Mouse (Mus musculus): ENCODE data around the gene Pax7. TPM values are rescaled to one million over a fixed set of nuclear protein-coding genes. Genes with fewer than 3 reads are reported as not detected.

Gene Pax7
- polyA plus RNA-seq, 1 experiment from 2014 or later = not detected

- ATAC-seq (ENCODE audit: low FRiP score, low TSS enrichment) = no peak
- H3K9ac ChIP-seq (ENCODE audit: low read depth, low read length) = no peak overlapping the region
- no peaks in the 10 kb centered on the region for H3K4me1 ChIP-seq (ENCODE audit: control insufficient read depth, insufficient read depth, low read length)
- H3K4me2 ChIP-seq (replicated peaks; ENCODE audit: low read depth, low read length) = no peak overlapping the region
- H3K4me3 ChIP-seq (ENCODE audit: low read length) = no peak overlapping the region
- H3K27ac ChIP-seq (ENCODE audit: low read depth, low read length) = no peak overlapping the region
- H3K36me3 ChIP-seq (ENCODE audit: control insufficient read depth, insufficient read depth, low read length) = no peaks in the 10 kb centered on the region
- no peaks in the 10 kb centered on the region for H3K9me3 ChIP-seq (ENCODE audit: control insufficient read depth, low read length)
- no peaks in the 10 kb centered on the region for H3K27me3 ChIP-seq (ENCODE audit: control insufficient read depth, insufficient read depth, low read length)
- 84% methylated on average over 10 of the region's 10 CpGs for WGBS
Observed at GRCm38 (mm10) chr4:139716477-139717169, 116.7 kb downstream of the Pax7 start.

DNA sequence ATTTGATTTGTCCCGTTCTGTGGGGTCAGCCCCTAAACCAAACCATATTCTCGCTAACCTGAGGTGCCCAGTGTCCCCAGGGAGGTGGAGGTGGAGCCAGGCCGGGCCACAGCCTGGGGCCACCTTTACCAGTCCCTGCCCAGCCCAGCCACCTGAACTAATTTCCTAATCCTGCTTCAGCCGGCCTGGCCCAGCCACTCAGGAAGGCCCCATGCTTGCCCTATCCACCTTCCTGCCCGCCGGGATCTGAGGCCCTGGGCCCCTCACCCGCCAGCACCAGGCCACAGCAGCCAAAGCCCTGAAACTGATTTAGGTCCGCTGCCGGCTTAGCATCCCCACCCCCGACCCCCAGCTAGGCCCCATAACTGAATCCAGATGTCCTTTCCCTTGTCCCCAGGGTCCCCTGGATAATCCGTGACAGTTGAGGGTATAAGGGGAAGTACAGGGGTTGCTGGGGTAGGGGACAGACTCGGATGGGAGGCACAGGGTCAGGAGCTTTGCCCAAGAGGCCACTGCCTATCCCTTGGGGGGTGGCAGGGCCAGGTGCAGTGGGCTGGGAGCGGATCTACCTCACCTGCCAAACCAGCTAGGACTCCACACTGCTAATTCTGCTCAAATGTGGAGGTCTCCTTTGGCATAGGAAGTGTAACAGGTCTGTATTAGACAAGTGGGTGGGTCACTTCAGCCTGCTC lies 117.9 kb downstream of the Pax7 start:
- Histone ChIP-seq H3K27ac (ENCODE audit: low read depth, low read length) (no peak overlapping the region), H3K4me1 (ENCODE audit: control insufficient read depth, insufficient read depth, low read length) (no peaks in the 10 kb centered on the region), H3K4me2 (replicated peaks; ENCODE audit: low read depth, low read length) (no peak overlapping the region), H3K9ac (ENCODE audit: low read depth, low read length) (no peak overlapping the region), H3K36me3 (ENCODE audit: control insufficient read depth, insufficient read depth, low read length) (no peaks in the 10 kb centered on the region), H3K4me3 (ENCODE audit: low read length) (no peak overlapping the region), H3K9me3 (ENCODE audit: control insufficient read depth, low read length) (no peaks in the 10 kb centered on the region), H3K27me3 (ENCODE audit: control insufficient read depth, insufficient read depth, low read length) (0 out of 2 replicates have a peak, but pooled peaks cover 2% of the 10 kb centered on the region)
- WGBS = 29% methylated on average over 13 of the region's 13 CpGs
- no peak for ATAC-seq (ENCODE audit: low FRiP score, low TSS enrichment)

DNA sequence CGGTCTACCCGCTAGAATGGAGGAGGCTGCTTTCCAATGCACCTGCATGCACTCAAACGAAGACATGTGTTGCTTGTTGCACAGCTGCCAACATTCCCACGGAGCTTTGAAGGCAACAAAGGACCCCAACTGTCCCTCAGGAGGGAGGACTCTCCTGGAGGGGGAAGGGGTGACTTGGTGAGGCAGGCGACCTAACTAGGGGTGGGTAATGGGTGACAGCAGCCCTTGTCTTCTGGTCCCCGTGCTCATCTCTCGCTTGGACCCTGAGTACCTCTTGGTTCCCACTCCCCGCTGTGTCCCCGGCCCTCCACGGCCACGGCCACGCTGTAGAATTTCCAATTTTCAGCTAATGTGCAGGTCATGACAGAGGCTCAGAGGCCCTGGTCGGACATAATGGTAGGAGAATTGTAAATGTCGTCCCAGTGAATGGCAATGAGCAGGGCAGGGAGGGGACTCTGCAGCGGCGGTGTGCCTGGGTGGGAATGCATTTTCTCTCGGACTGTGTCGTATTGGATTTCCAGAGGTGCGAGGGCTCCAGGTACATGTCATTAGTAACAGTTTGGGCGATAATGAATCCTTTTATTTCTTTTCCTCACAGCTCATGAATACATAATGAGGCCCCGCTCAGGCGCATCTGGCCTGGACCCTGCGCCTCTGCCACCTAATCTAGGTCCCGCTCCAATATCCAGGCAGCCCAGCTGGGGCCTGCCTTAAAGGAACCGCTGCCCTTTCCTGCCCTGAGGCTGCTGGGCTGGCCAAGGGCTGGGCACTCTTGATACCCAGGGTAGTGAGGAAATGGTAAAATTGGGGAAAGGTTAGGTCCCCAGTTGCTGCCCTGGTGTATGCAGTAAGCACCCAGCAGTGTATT lies 122.6 kb downstream of the Pax7 start:
- no peak overlapping the region for H3K4me3 ChIP-seq (ENCODE audit: low read length)
- 0 out of 2 replicates have a peak, but pooled peaks cover 2% of the 10 kb centered on the region for H3K27me3 ChIP-seq (ENCODE audit: control insufficient read depth, insufficient read depth, low read length)
- H3K4me1 ChIP-seq (ENCODE audit: control insufficient read depth, insufficient read depth, low read length) = no peaks in the 10 kb centered on the region
- H3K36me3 ChIP-seq (ENCODE audit: control insufficient read depth, insufficient read depth, low read length) = no peaks in the 10 kb centered on the region
- no peak overlapping the region for H3K9ac ChIP-seq (ENCODE audit: low read depth, low read length)
- ATAC-seq (ENCODE audit: low FRiP score, low TSS enrichment) = no peak
- H3K9me3 ChIP-seq (ENCODE audit: control insufficient read depth, low read length) = no peaks in the 10 kb centered on the region
- H3K4me2 ChIP-seq (replicated peaks; ENCODE audit: low read depth, low read length) = no peak overlapping the region
- 45% methylated on average over 25 of the region's 25 CpGs for WGBS
- H3K27ac ChIP-seq (ENCODE audit: low read depth, low read length) = no peak overlapping the region

DNA sequence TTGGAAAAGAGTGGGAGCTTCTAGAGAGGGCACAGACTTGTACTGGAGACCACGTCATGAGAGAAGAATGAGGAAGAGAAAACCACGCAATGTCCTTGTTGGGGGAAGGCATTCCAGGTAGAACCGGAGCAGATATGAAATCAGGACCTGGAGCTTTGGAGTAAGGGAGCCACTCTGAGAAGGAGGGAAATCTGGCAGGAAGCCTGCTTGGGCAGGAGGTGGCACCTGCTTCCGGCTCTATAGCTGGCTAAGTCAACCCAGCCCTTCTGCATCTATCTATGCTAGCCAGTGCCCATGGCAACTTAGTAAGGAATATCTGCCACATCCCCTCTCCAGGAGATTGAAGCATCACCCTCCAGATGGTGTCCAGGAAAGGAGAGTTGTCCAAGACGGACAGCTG lies 127.3 kb downstream of the Pax7 start:
- Histone ChIP-seq H3K27me3 (ENCODE audit: control insufficient read depth, insufficient read depth, low read length) (0 out of 2 replicates have a peak, but pooled peaks cover 1% of the 10 kb centered on the region), H3K4me3 (ENCODE audit: low read length) (no peak overlapping the region), H3K36me3 (ENCODE audit: control insufficient read depth, insufficient read depth, low read length) (no peaks in the 10 kb centered on the region), H3K9me3 (ENCODE audit: control insufficient read depth, low read length) (no peaks in the 10 kb centered on the region), H3K9ac (ENCODE audit: low read depth, low read length) (no peak overlapping the region), H3K27ac (ENCODE audit: low read depth, low read length) (no peak overlapping the region), H3K4me1 (ENCODE audit: control insufficient read depth, insufficient read depth, low read length) (no peaks in the 10 kb centered on the region), H3K4me2 (replicated peaks; ENCODE audit: low read depth, low read length) (no peak overlapping the region)
- WGBS = 81% methylated on average over 5 of the region's 5 CpGs
- ATAC-seq (ENCODE audit: low FRiP score, low TSS enrichment) = no peak

DNA sequence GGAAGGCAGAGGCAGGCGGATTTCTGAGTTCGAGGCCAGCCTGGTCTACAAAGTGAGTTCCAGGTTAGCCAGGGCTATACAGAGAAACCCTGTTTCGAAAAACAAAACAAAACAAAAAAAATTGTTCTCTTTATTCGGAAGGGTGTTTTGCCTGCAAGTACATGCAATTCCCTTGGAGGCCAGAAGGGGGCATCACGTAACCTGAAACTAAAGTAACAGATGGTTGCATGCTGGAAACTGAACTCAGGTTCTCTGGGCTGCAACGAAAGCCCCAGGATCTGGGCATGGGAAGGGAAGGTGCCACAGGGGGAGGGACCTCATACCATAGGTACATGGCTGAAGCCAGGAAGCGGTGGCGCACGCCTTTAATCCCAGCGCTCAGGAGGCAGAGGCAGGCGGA lies 129.9 kb downstream of the Pax7 start:
- H3K27ac ChIP-seq (ENCODE audit: low read depth, low read length) = no peak overlapping the region
- no peak for ATAC-seq (ENCODE audit: low FRiP score, low TSS enrichment)
- no peak overlapping the region for H3K9ac ChIP-seq (ENCODE audit: low read depth, low read length)
- H3K4me2 ChIP-seq (replicated peaks; ENCODE audit: low read depth, low read length) = no peak overlapping the region
- H3K4me1 ChIP-seq (ENCODE audit: control insufficient read depth, insufficient read depth, low read length) = no peaks in the 10 kb centered on the region
- WGBS = 83% methylated on average over 11 of the region's 11 CpGs
- no peaks in the 10 kb centered on the region for H3K9me3 ChIP-seq (ENCODE audit: control insufficient read depth, low read length)
- H3K27me3 ChIP-seq (ENCODE audit: control insufficient read depth, insufficient read depth, low read length) = no peaks in the 10 kb centered on the region
- H3K4me3 ChIP-seq (ENCODE audit: low read length) = no peak overlapping the region
- no peaks in the 10 kb centered on the region for H3K36me3 ChIP-seq (ENCODE audit: control insufficient read depth, insufficient read depth, low read length)

DNA sequence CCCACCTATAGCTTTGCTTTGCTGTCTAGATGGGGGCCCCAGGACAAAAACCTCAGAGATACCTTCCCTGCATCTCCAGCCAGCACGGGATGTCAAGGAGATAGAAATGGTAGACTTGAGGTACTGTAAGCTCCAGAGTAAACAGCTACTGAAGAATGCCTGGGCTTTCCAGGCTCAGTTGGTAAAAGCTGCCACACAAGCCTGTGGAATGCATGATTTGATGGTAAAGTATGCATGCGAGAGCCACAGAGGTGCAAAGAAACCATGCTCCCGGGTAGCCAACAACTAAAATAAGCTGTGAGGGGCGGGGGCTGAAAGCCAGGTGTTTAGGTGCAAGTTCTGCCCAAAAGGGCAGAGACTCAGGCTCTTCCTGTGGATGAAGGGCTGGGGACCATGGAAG lies 130.4 kb downstream of the Pax7 start:
- H3K27ac ChIP-seq (ENCODE audit: low read depth, low read length) = no peak overlapping the region
- no peak overlapping the region for H3K9ac ChIP-seq (ENCODE audit: low read depth, low read length)
- H3K9me3 ChIP-seq (ENCODE audit: control insufficient read depth, low read length) = no peaks in the 10 kb centered on the region
- H3K27me3 ChIP-seq (ENCODE audit: control insufficient read depth, insufficient read depth, low read length) = no peaks in the 10 kb centered on the region
- 66% methylated on average over 4 of the region's 4 CpGs for WGBS
- ATAC-seq (ENCODE audit: low FRiP score, low TSS enrichment) = no peak
- no peak overlapping the region for H3K4me2 ChIP-seq (replicated peaks; ENCODE audit: low read depth, low read length)
- no peaks in the 10 kb centered on the region for H3K36me3 ChIP-seq (ENCODE audit: control insufficient read depth, insufficient read depth, low read length)
- no peaks in the 10 kb centered on the region for H3K4me1 ChIP-seq (ENCODE audit: control insufficient read depth, insufficient read depth, low read length)
- no peak overlapping the region for H3K4me3 ChIP-seq (ENCODE audit: low read length)

- H3K4me1 ChIP-seq (ENCODE audit: control insufficient read depth, insufficient read depth, low read length) = peaks cover 6% of the 10 kb centered on the region; the same call in 1 of the 2 replicates
- WGBS = 31% methylated on average over 8 of the region's 8 CpGs
- H3K9me3 ChIP-seq (ENCODE audit: control insufficient read depth, low read length) = no peaks in the 10 kb centered on the region
- H3K36me3 ChIP-seq (ENCODE audit: control insufficient read depth, insufficient read depth, low read length) = no peaks in the 10 kb centered on the region
- H3K9ac ChIP-seq (ENCODE audit: low read depth, low read length) = no peak overlapping the region
- H3K4me2 ChIP-seq (replicated peaks; ENCODE audit: low read depth, low read length) = no peak overlapping the region
- no peak overlapping the region for H3K27ac ChIP-seq (ENCODE audit: low read depth, low read length)
- no peak for ATAC-seq (ENCODE audit: low FRiP score, low TSS enrichment)
- H3K27me3 ChIP-seq (ENCODE audit: control insufficient read depth, insufficient read depth, low read length) = no peaks in the 10 kb centered on the region
- no peak overlapping the region for H3K4me3 ChIP-seq (ENCODE audit: low read length)
Observed at GRCm38 (mm10) chr4:139698602-139699001, 134.7 kb downstream of the Pax7 start.

GRCm38 (mm10) chr4:139697755-139698154 lies 135.6 kb downstream of the Pax7 start:
- no peak overlapping the region for H3K9ac ChIP-seq (ENCODE audit: low read depth, low read length)
- peaks cover 6% of the 10 kb centered on the region; the same call in 1 of the 2 replicates for H3K4me1 ChIP-seq (ENCODE audit: control insufficient read depth, insufficient read depth, low read length)
- H3K4me3 ChIP-seq (ENCODE audit: low read length) = no peak overlapping the region
- WGBS = 6% methylated on average over 9 of the region's 9 CpGs
- H3K36me3 ChIP-seq (ENCODE audit: control insufficient read depth, insufficient read depth, low read length) = no peaks in the 10 kb centered on the region
- H3K4me2 ChIP-seq (replicated peaks; ENCODE audit: low read depth, low read length) = no peak overlapping the region
- H3K27ac ChIP-seq (ENCODE audit: low read depth, low read length) = no peak overlapping the region
- no peaks in the 10 kb centered on the region for H3K27me3 ChIP-seq (ENCODE audit: control insufficient read depth, insufficient read depth, low read length)
- no peaks in the 10 kb centered on the region for H3K9me3 ChIP-seq (ENCODE audit: control insufficient read depth, low read length)
- peak; percentile 66 for ATAC-seq (ENCODE audit: low FRiP score, low TSS enrichment)
